Mouse (Mus musculus) 3134 (cell line): Measurements from ENCODE around the gene Gm3500.
"Not testable (repeated sequence)": the region's sequence is repeated elsewhere in the genome, so short reads cannot be mapped to it uniquely, and the experiment has no call there.

ENCODE experiments used
- DNase-seq: peaks from one replicate; pipeline ENCODE4 v3.0.0-alpha.2; 2011; ENCODE audit warnings: low spot score; ENCODE audit not compliant: insufficient read length; ENCODE audit errors: extremely low read depth

The Gm3500 gene

DNA sequence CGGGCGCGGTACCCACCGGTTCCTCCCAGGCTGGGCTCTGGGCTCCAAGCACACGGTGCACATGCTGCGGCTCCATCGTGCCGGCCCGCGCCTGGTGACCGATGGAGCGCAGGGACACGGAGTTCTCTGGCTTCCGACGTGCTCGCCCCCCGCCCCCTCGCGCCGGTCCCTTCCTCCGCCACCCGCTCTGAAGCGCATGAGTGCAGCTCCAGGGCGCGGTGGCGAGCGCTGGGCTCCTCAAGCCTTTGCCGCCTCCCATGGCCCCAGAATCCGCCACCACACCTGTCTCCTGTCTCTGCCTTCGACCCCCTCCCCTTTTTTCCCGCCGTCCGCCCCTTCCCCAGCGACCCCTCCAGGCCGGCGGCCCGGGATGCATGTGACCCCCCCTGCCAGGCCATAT, at the start of gene Gm3500:
TSS of gene Gm3500 (minus strand) at position 101 of the 400 bp plus-strand sequence.
- DNase-seq: not testable (repeated sequence)

- DNase-seq: not testable (repeated sequence)
Observed at GRCm38 (mm10) chr14:5334828-5335227, 54.0 kb downstream of the Gm3500 start, which contains the start of gene Gm3542. Gene Gm3542, minus strand, starts transcription at chr14:5334928.
